Mouse (Mus musculus) forelimb bud, embryonic 11.5 days (tissue): Measurements from ENCODE around the gene Pigx.

Experiments used
- DNase-seq: peaks from one replicate; pipeline ENCODE4 v3.0.0-alpha.2; 2012; ENCODE audit warnings: low read depth, low spot score

Pigx gene

DNA sequence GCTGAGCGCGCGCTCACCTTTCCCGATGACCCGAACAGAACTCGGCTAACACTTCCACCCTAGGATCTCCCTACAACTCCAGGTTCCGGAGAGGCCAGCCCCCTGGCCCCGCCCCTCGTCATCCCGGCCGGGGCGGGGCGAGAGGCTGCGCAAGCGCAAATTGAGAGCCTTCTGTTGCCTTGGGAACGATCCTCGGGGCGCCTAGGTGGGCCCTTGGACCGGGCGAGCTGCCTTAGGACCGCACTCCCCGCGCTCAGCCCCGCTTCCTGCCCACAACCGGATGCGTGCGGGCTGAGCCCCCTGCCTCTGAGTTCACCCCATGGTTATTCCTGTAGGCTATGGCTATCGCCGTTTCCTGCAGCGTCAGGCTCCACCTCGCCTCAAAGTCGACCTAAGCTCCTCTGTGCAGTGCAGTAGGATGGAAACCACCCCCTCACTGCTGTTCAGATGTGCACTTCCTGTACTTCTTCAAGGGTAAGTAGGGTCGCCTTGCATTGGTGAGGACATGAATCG lies at the start of gene Pigx, which contains the start of gene Cep19:
Gene Pigx, minus strand, starts transcription at position 103 of the 513 bp plus-strand sequence.
Gene Cep19, plus strand, starts transcription at position 163 of the 513 bp plus-strand sequence.
- peak; percentile 94 for DNase-seq

DNA sequence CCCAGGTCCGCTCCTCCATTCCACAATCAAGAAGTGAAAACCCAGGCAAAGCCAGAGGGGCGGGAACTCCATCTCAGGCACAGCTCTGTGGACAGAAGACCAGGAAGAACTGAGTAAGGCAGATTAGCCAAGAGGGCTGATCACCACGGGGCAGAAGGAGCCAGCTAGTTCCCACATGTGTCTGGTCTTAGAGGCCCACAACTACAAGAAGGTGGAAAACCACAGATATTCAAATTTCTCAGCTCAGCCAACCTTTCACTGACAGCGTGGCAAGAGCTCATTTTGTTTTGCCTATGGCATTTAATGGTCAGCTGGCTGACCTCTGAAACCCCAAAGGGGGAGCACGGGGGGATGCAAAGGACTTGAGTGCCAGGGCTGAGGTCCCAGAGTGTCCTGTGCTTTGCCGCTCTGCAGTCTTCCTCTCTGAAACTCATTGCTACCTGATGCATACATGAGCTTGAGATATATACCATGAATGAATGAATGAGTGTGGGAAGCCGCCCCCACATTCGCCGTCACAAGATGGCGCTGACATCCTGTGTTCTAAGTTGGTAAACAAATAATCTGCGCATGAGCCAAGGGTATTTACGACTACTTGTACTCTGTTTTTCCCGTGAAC lies 48.2 kb upstream of the Pigx start:
- DNase-seq: no peak

DNA sequence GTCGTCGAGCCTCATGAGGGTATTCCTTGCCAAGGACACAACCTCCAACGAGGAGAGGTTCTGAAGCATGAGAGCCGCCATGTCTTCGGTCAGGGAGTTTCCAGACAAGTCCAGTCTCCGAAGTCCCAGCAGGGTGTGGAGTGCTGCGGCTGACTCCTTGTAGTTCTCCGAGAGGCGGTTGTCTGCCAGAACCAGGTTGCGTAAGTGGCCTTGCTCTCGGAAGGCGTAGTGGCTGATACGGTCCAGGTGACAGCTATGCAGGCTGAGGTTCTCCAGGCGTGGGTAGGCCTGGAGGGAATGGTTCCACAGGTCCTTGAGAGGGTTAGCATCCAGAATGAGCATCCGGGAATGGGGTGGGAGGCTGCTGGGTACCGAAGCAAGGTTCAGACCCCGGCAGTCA lies 45.1 kb upstream of the Pigx start:
- no peak for DNase-seq

DNA sequence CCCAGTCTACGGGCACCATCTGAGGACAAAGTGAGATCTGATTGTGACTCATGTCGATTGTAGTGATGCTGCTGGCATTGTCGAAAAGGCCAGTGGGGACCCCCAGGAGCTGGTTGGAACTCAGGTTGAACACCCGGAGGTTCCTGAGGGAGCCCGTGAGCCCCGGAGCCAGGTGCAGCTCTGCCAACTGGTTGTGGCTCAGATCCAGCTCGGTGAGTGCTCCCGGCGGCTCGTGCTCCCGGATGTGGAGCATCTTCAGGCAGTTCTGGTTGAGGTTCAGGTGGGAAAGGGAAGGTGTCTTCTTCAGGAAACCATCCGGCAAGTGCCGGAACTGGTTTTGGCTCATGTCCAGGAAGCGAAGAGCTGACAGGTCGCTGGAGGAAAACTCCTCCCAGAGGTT lies 44.2 kb upstream of the Pigx start:
- DNase-seq: no peak

DNA sequence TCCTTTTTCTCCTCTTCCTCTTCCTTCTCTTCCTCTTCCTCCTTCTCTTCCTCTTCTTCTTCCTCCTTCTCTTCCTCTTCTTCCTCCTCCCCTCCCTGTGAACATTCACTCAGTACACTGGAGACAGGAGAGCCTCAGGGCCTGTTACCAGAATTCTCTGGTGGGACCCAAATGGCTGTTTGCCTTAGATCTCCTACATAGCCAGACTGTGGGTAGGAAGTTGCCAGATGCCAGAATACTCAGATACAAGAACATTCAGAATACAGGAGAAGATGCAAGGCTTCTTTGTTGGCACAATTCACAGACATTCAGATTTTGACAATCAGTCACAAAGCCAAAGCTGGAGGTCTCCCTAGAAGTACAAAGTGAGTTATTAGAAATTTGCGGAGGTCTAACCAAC lies 39.4 kb upstream of the Pigx start:
- DNase-seq: no peak

DNA sequence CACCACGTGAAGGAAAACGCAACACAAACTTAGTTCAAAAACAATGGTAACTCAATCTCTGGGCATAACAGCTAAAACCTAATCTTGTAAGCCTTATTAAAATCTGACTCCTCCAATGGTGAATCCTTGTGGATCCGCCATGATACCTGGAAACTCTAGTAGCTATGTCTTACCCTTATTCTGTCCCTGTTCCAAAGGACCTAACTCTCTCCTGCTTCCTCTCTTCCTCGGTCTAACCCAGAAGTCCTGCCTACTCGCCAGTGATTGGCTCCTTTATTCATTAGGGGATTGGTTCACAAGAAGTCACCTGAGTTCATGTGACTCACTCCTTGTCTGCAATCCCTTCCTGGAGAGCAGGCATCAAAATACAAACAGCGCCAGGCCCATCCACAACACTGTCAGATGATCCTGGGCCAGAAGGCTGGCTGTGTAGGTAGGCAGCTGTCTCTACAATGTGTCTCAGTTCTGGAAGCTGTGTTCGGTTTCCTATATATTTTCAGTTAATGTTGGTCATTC lies 36.4 kb upstream of the Pigx start:
- DNase-seq: no peak

DNA sequence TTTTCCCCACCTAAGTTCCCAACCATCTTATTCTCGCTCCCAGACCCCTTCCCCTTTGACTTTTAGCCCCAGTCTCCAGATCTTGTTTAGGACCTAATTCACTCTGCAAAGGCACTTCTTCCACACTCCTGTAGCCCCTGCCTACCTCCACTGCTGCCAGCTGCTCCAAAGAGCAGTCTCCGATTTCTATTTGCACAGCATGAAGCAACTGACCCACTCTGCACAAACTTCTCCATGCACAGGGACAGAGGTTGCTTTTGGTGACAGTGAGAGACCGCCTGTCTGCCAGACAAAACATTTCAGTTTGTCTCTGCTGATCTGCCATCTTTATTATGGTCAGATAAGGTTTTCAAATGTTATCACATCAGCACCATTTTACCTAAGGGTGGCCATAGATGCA lies 33.6 kb upstream of the Pigx start:
- DNase-seq: no peak

DNA sequence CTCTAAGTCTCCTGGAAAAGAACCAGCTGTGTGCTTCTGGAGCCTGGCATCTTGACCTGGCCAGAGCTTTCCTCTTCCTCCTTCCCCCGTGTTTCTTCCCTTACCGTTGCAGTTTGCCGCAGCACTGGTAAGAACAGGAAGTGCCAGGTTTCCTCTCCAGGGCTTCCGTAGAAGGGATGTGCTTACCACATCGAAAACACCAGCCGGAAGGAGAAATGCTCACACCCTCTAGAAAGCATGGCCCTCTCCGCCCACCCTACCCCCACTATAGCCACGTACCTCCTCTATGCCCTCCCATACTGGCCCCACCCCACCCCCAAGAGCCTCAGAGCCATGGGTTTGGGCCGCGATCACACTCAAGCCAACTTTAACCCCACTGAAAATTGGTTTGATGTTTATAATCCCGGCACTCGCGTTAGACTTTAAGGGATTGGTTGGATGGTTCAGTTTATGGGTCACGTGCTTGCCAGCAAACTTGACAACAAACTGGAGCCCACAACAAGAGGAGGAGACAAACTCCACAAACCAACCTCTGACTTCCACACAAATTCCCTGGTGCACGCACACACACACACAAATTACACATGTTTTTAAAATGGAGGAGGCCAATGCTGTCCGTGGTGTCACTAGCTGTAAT lies 30.8 kb upstream of the Pigx start:
- no peak for DNase-seq

DNA sequence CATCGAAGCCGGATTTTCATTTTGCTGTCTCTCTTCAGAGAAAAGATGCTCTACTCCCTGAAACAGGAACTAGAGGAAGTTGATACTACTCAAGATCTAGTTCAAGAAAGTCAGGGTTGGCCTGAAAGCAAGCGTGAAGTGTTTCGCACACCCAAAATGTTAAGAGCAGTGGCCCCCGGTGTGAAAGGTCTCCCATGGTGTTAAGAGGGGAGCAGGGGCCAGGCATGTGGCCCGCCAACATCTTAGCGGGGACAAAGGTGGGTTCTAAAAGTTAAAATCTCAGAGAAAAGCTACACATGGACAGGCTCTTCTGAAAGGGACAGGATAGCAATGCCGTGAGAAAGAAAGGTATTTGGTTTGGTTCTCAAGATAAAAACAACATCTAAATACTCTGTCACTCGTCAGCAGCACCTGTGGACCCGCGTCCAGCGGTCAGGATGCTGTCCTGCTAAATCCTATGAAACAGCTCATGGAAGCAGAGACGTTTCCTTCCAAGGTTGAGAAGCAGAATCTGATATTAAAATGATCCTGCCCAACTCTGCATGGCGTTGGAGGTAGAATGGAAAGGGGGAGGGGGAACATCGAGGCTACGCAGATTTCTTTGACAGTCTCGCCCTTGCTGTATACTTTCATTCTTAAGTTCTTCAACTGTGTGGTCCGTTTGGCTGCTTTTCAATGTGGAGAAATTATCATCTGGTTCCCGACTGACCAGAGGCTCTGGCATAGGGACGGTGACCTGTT lies 30.1 kb upstream of the Pigx start:
- no peak for DNase-seq

DNA sequence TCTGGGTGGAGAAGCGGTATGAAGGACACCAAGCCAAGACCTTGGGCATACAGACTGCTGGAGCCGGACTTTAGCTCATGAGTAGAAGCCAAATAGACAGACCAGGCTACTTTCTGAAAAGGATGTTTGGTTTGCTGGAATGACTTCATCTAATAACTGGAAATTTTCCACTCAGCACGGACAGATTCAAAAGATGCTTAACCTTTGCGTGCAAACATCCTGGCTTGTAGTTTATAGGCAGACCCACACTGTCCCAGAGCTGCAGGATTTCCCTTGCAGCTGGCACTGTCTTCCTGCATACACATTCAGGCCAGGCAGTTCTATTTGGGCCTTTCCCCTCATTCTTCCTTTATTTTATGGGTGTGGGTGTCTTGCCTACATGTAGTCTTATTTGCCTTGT lies 27.5 kb upstream of the Pigx start:
- no peak for DNase-seq

DNA sequence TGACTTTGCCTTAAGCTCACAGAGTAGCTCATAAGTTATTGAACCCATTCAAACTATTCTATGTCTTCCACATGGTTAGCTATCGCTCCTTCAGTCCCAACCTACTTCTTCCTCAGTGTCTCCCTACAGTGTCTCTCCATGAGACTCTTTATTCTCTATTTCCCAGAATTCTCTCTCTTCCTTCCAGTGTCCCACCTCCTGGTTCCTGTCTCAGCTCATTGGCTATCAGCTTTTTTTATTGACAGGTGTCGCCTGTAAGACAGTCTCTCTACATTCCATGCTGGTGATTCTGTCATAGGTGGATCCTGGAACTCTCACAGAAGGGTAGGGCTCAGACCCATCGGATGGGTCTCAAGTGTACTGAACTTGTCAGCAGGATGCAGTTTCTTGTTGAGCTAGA lies 25.8 kb upstream of the Pigx start:
- no peak for DNase-seq

DNA sequence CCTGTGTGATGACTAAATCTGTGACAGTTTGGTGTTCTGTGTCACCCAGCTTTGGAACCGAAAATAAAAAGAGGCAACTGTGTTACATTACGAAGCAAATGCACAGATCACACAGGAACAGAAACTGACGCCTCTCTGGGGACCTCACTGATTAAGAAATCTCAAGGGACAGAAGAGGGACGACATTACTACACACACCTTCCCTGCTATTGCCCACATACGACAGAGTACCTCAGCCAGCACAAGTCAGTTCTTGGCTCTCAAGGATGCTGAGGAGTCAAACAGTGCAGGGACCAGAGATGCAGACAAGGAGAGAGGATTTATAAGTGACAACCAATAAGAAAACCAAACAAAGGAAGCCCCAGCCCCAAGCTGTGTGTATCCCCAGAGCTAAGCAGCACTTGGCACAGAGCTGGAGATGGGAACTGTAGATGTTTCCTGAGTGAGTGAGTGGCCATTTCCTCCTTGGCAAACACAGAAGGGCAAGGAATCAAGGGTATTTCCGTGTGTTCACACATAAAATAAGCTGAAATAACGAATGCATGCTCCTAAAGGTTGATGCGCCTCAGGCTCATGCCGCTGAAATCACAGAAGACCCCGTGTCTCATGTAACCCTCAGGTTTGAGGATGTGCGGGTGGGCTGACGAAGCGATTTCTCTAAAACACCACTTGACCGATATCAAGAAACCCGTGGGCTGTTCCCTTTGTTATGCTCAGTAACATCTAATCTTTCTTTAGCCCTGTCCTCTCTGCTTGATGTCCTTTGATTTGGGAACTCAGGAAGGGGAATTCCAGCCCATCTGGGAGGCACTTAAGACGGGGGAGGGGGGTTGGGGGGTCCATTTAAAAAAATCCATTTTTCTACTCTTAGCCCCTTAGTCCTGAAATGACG lies 25.1 kb upstream of the Pigx start:
- no peak for DNase-seq

DNA sequence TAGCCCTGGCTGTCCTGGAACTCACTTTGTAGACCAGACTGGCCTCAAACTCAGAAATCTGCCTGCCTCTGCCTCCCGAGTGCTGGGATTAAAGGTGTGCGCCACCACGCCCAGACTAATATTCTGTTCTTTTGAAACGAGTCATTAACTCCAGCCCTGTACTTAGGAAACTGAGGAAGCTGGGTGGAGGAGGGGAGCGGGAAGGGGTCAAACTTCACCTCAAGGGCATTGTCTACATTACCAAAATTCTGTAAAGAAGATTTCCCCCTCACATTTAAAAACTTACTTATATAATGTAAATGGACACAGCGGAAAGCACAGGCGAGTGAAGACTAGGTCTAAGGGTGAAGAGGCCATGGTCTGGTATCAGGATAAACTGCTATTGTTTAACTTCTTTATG lies 24.5 kb upstream of the Pigx start:
- DNase-seq: no peak

DNA sequence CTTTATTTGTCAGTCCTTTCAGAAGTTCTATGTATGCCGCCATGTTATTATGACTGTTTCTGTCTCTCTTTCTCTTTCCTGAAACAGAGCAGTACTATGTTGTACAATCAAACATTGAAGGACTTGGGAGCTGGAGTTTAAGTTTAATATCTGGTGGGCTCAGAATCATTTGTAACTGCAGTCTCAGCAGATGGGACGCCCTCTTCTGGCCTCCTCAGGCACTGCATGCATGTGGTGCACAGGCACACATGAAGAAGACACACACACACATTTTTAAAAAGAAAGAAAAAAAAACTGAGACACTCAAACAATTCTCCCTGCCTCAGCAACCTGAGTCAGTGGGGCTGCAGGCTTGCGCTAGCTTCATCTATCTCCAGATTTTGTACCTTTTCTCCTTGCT lies 20.9 kb upstream of the Pigx start:
- DNase-seq: no peak

DNA sequence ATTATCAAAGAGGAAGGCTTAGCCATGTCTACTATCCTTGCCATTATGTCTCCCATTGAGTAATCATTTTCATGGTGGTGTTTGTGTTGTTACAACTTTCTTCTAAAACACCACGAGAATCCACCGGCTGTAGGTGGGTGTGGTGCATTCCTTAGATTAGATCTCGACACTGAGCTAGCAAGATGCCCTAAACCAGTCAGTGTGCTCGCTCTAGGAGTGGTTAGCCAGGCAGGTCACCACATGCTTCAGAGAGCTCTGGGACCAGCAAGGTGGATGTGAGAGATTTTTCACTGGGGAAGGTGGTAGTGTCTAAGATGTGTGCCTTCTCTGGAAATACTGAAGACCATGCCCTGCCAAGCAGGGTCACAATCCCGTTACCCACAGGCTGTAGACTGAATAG lies 16.6 kb upstream of the Pigx start:
- no peak for DNase-seq

DNA sequence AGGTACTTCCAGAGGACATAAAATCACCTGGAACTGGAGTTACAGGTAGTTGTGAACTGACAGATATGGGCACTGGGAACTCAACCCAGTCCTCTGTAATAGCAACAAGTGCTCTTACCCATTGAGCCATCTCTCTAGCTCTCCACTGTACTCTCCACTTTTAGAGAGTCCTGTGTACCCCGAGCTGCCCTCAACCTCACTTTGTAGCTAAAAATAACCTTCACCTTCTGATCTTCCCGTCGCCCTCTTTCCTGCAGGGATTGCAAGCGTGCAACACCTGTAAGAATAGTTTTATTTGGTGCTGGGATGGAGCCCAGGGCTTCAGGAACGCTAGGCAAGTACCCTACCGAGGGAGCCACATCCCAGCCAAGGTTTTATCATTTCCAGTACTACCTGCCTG lies 16.2 kb upstream of the Pigx start:
- DNase-seq: no peak

DNA sequence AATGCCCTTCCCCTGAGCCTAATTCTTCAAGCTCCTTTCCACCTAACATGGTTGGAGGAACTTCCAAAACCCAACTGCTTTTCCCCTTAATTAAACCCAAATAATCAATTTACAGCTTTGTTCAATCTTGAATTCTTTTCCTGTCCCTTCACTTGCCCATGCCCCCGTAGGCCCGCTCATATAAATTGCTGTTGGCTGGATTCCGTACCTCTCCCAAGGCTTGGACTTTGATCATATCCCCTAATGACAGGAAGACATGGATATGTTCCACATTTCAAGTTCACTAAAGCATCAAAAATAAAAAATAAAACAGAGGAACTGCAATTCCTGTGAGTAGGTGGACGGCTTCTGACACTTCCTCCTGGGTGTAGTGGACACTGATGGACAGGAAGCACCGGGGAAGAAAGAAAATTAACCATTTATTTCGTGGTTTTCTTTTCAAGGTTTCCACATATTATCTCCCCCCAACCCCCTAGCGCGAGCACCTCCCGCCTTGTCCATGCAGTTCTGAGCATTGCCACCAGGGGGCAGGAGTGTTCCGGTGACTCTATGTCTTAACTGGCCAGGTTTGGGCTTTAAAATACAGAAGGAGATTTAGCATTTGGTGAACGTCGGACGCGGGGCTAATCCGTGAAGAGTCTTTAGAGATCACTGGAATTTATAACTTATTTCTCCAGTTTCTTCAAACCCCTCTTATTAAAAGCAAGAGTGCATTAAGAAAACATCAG lies 15.6 kb upstream of the Pigx start:
- DNase-seq: peak; percentile 79

DNA sequence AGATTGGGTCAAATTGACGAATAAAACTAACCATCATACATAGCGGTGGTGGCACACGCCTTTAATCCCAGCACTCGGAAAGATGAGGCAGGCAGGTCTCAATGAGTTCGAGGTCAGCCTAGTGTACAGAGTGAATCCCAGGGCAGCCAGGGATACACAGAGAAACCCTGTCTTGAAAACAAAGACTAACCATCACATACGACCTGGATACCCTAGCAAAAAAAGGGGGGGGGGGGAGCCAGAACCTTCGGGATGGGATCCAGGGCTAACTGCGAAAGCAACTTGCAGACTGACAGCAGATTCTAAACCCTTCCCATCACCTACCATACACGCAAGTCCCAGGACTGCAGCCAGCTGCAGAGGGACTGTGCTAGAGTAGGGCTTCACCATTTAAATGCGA lies 14.9 kb upstream of the Pigx start:
- no peak for DNase-seq

DNA sequence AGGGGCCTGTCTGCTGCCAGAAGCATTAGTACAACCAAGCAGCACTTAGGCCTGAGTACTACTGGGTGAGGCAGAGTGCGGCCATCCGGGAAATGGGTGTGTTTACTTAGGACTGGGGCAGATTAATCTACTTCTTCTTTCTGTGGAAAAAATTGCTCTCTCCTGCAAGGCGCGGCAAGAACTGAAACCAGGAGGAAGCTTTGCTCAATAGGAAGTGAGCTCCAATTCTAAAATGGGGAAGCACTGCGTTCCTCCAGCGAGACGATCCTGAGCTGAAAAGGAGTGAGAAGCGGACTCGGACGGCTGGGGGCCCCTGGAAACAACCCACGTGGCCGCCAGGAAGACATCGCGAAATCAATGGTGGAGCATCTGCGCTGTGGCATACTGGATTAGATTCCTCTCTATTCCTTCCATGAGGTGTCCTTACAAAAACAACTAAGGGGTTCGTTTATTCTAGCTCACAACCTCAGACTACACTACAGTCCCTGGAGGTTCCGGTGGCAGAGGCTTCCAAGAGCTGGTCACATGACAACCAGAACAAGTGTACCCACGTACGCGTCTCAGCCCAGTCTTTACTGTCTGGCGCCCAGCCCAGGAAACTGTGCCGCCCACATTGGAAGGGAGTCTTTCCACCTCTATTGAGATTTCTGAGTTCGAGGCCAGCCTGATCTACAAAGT lies 14.1 kb upstream of the Pigx start:
- no peak for DNase-seq

DNA sequence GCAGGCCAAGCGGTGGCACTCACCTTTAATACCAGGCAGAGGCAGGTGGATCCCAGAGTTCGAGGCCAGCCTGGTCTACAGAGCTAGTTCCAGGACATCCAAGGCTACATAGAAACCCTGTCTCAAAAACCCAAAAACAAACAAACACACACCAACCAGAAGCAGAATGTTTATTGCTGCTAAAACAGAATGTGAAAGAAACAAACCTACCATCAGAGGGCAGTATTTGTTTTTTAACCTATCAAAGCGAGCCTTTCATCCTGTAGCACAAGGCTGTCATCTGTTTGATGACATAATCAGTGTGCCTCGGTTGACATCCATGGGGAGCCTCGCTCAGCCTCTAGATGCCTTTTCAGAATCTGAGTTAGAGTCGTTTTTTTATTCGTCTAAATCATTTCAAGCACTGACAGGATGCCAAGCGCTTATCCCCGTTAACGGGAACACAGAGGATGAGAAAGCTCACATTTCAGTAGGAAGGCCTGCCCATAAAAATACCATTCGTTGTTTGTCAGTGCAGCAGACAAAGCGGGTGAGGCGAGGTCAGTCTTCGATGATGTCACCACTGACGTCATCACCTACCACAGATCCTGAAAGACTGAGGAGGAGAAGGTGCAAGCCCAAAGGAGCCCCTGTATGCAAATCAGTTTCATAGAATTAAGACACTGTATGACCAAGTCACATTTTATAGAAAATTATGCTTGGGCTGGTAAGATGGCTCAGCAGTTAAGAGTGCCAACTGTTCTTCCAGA lies 11.6 kb upstream of the Pigx start:
- no peak for DNase-seq
